Mouse (Mus musculus) lung, adult 2 months (tissue): ENCODE data around the gene Pkdrej. TPM values are rescaled to one million over a fixed set of nuclear protein-coding genes. Genes with fewer than 3 reads are reported as not detected.

ENCODE experiments used
- DNase-seq: peaks from one replicate; pipeline ENCODE4 v3.0.0; 2022
- H3K4me1 ChIP-seq: fragments of 200-500 bp; 2 replicates; pipeline ENCODE4 v1.6.1; 2011; ENCODE audit warnings: low read length; ENCODE audit not compliant: control insufficient read depth, insufficient read depth
- H3K4me3 ChIP-seq: fragments of 200-500 bp; replicated peaks from 2 replicates; pipeline ENCODE3; 2011; ENCODE audit warnings: low read depth, mild to moderate bottlenecking, control low read depth, low read length; ENCODE audit errors: extremely low read depth
- CTCF ChIP-seq: fragments of 200-500 bp; IDR thresholded peaks from 2 replicates; pipeline ENCODE4 v1.5.1; 2011; ENCODE audit warnings: mild to moderate bottlenecking, low read length, control low read depth; ENCODE audit not compliant: insufficient read depth
- POLR2A ChIP-seq: fragments of 200-500 bp; IDR thresholded peaks from 2 replicates; pipeline ENCODE4 v1.6.1; 2011; ENCODE audit warnings: low read depth, mild to moderate bottlenecking, control low read depth, low read length, borderline replicate concordance; ENCODE audit errors: extremely low read depth
- WGBS: fragments of 180-500 bp; shearing (Covaris S2); methylation state at CpG from one replicate; pipeline ENCODE4 v1.1.7; 2018; 5-methylcytosine and 5-hydroxymethylcytosine counted together
- polyA plus RNA-seq: library from polyadenylated mRNA; depleted of rRNA; stranded (reverse); fragments of >200 nt; gene quantifications from 2 replicates; pipeline ENCODE4 v1.2.3, GENCODE M21; 2012

Pkdrej gene
- polyA plus RNA-seq, 1 experiment = 0.44 TPM

DNA sequence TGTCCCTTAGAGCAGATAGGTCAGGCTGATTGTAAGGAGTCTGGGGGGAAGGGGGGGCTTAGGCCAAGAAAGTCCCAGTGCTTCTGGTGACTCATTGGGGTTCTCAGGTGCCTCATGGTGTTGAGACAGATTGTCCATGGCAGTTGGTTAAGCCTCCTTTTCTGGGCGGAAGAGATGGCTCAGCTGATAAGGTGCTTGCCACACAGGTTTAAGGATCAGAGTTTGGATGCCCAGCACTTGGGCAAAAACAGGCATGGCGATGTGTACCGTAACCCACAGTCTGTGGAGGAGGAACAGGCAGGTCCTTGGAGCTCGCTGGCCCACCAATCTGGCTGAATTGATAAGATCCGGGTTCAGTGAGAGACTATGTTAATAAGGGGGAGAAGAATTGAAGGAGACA lies 15.4 kb upstream of the Pkdrej start:
- H3K4me3 ChIP-seq = no peak overlapping the region
- no peak for DNase-seq
- peaks cover 5% of the 10 kb centered on the region; the same call in 1 of the 2 replicates for H3K4me1 ChIP-seq
- 88% methylated on average over 5 of the region's 5 CpGs for WGBS
- TF ChIP-seq CTCF (no peak), POLR2A (no peak)

DNA sequence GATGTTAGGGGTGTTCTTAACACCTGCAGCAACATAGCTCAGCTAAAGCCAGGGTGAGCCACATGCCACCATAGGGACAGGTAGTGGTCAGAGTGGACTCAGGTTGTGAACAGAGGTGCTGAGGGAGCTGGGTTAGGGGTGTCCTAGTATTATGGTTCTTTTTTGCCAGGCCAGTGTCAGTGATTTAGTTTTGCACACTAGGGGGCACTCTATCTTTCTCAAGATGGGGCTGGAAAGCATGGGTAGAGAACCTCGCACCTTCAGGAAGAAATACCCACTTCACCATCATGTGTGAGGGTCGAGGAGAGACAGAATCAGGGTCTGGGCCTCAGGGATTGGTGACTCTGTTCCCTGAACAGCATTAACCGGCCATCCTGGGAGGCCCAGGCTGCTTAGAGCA lies 13.8 kb upstream of the Pkdrej start:
- Histone ChIP-seq H3K4me1 (peaks cover 5% of the 10 kb centered on the region; the same call in 1 of the 2 replicates), H3K4me3 (no peak overlapping the region)
- 52% methylated on average over 3 of the region's 3 CpGs for WGBS
- no peak for TF ChIP-seq POLR2A
- no peak for TF ChIP-seq CTCF
- DNase-seq = no peak

DNA sequence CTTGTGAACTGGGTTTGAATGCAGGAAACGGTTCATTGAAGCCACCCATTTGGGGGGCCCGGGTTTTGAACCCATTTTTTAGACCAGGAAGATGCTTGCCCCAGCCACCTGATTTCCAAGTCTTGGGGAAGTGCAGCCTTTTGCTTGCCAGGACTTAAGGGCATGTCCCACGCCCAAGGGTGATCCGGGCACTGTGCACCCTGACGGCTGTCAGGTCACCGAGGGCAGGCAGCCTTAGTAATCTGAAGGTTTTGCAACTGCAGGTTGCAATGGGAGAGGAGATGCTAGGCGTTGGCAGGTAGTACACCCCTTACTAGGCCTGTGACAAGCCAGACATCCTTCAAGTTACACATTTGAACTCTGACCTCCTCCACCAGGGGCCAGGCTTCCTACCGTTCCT lies 11.1 kb upstream of the Pkdrej start:
- Histone ChIP-seq H3K4me1 (peaks cover 5% of the 10 kb centered on the region), H3K4me3 (peak overlapping the region; percentile 90)
- TF ChIP-seq CTCF = no peak
- TF ChIP-seq POLR2A = no peak
- 36% methylated on average over 8 of the region's 8 CpGs for WGBS
- DNase-seq = no peak

DNA sequence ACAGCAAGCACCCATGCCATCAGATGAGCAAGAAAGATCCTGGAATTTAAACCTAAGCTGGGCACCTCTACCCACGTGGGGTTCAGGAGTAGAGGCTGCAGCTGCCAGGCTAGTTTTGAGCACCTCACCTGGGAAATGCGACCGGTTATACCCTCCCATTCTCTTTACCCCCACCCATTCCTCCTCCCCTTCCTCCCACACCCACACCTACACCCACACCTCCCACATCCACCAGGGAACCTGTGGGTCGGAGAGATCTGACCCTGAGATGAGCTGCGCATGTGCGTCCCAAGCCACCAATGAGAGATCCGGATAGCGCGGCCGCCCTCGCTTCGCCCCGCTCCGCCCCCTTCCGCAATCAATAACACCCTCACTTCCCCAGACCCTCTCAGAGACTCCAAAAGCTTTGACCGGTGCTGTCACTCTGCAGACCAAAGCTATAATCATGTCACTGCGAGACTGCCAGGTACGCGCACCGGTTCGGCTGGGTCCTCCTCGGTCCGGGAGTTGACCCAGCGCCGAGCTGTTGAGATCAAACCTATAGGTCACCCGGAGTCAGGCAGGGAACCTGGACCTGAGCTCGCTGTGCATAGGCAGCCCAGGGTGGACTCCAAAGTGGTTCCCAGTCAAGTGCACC lies 10.5 kb upstream of the Pkdrej start, which contains the start of gene Ttc38:
Ttc38 (plus strand) TSS at position 353 of the 637 bp plus-strand sequence.
- DNase-seq = peak; percentile 81
- Histone ChIP-seq H3K4me1 (peaks cover 5% of the 10 kb centered on the region), H3K4me3 (peak within 1 kb of the TSS; percentile 90)
- WGBS = under 1% methylated on average over 27 of the region's 27 CpGs
- TF ChIP-seq POLR2A (peak; percentile 75; the same call in 1 of the 2 replicates), CTCF (no peak)

DNA sequence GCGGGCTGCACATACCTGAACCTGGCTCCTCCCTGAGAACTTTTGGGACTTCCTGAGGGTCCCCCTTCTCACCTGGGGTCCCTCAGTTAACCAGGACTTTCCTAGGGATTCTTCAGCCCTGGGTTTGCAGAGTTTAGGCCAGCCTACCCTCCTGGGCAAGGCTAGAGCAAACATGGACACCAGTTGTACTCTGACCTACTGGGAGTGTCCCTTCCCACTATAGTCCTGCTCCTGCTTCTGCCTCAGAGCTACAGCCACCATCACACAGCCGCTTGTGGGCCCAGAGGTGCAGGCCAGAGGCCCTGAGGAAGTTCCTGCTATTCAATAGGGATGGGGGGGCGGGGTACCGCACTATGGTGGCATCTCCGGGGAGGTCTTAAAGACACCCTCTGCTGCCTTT lies 7.9 kb upstream of the Pkdrej start:
- peaks cover 5% of the 10 kb centered on the region for H3K4me1 ChIP-seq
- H3K4me3 ChIP-seq = no peak overlapping the region
- no peak for DNase-seq
- WGBS = 75% methylated on average over 5 of the region's 5 CpGs
- TF ChIP-seq CTCF (no peak), POLR2A (no peak)

DNA sequence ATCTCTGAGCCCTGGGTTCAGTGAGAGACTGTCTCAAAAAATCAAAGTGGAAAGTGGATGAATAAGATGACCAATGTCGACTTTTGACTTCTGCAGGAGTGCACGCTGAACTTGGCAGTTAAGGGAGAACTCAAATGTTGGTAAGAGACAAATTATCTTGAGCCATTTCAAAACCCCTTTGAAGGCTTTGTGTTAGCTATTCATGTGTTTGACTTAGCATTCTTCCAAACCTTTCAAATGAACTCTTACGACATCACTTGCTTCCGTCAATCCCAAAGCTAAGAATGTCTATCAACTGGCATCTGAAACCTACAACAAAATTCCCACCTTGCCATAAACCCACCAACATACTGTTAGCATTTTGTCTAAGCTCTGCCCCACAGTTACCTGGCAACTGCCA lies 6.5 kb upstream of the Pkdrej start:
- Histone ChIP-seq H3K4me1 (peaks cover 5% of the 10 kb centered on the region), H3K4me3 (no peak overlapping the region)
- TF ChIP-seq CTCF (no peak), POLR2A (no peak)
- no peak for DNase-seq
- WGBS = 57% methylated on average over 4 of the region's 4 CpGs

DNA sequence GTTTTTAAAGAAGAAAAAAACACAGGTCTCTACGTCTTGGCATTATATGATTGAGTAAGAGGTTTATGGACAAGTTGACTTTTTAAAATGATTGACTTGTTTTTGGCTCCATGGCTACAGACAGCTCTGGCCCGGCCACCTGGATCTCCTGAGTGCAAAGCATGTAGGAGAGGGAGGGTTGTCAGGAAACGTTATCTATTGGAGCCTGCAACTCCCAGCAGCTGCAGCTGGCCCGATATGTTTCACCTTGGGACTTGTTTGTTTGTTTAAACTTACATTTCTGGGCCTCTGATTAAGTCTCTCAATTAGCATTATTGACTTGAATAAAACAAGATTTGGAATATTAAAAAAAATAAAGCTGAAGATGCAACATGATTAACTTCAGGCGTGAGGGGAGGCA lies 5.1 kb upstream of the Pkdrej start:
- DNase-seq = no peak
- 45% methylated on average over 5 of the region's 5 CpGs for WGBS
- H3K4me1 ChIP-seq = no peaks in the 10 kb centered on the region; the same call in none of the 2 replicates
- no peak for TF ChIP-seq CTCF
- no peak for TF ChIP-seq POLR2A
- no peak overlapping the region for H3K4me3 ChIP-seq

DNA sequence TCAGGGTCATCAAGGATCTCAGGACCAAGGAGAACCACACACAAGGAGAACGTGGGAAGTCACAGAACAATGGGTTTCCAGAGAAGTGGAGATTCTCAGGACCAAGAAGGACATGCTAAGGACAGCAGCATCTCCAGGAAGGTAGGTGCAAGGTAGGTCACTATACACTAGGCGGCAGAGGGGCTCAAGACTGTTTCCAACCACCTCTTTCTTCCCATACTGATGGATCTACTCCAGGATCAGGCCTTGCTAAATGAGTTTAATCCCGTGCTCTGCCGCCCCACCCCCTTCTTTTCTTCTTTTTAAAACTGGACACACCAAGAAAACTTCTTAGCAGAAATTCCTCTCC lies 451 bp upstream of the Pkdrej start:
- Histone ChIP-seq H3K4me3 (peak overlapping the region; percentile 29), H3K4me1 (no peaks in the 10 kb centered on the region)
- no peak for TF ChIP-seq CTCF
- TF ChIP-seq POLR2A = no peak
- WGBS = 30% methylated on average over 4 of the region's 4 CpGs
- DNase-seq = no peak

DNA sequence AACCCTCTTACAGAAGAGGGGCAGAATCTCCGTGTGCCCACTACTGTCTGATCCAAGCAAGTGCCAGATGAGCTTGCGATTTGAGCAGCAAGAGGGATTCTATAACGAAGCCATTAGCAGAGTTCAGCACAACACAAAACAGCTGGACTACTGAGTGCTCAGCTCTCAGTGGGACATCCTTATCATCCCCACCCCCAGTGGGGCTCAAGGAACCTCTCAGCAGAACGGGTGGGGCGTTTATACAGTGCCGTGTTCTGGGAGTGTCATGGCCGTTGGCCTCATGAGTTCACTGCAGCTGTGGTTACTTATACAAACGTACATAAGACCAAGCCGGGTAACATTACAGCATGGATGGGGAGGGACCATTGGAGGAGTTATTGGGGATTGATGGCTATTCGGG lies 8.1 kb downstream of the Pkdrej start:
- WGBS = 56% methylated on average over 10 of the region's 10 CpGs
- no peaks in the 10 kb centered on the region for H3K4me1 ChIP-seq
- no peak overlapping the region for H3K4me3 ChIP-seq
- no peak for TF ChIP-seq POLR2A
- DNase-seq = no peak

DNA sequence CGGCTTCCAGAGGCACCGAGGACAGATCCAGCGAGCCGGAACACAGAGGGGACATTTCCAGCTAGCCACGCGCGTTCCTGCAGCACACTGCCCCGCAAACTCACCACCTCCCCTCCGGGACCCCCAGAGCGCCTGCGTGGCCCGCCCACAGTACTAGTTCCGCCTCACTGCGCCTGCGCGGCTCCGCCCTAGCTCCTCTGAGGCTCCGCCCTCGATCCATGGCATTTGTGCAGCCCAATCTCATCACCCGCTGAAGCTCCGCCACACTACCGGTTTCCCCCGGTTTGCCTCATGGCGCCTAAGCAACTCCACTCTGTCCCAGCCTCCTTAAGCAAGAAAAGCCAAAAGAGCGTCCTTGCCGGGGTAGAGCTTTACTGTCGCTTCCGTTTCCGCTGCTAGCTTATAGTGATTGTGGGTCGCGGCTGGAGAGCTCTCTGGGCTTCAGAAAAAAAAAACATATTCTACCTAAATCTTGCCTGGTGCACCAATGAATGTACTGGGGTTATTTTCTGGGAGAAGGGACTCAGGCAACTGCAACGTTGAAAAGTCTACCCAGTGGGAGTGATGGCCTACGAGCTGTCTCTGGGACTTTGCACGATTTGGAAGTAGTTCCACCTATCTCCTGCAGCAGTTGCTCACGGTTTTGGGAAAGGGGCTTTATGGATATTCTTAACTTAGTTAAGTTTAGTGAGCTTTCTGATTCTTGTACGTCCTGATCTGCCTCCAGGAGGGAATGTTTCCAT lies 9.8 kb downstream of the Pkdrej start, which contains the start of gene Cdpf1:
Cdpf1 (minus strand) TSS at position 163 of the 743 bp plus-strand sequence.
- no peaks in the 10 kb centered on the region for H3K4me1 ChIP-seq
- 2% methylated on average over 36 of the region's 36 CpGs for WGBS
- TF ChIP-seq POLR2A = peak; percentile 90
- no peak for TF ChIP-seq CTCF
- DNase-seq = peak; percentile 99
- peak within 1 kb of the TSS; percentile 86 for H3K4me3 ChIP-seq
